Mouse (Mus musculus) heart, postnatal 0 days (tissue): ENCODE measurements around the gene Ushbp1.

Source experiments
- CTCF ChIP-seq: IDR thresholded peaks from 2 replicates; pipeline ENCODE4 v1.5.1; 2016; ENCODE audit warnings: antibody characterized with exemption, control low read depth, low read depth
- EP300 ChIP-seq: IDR thresholded peaks from 2 replicates; pipeline ENCODE4 v1.6.1; 2016; ENCODE audit warnings: antibody characterized with exemption, low read depth

DNA sequence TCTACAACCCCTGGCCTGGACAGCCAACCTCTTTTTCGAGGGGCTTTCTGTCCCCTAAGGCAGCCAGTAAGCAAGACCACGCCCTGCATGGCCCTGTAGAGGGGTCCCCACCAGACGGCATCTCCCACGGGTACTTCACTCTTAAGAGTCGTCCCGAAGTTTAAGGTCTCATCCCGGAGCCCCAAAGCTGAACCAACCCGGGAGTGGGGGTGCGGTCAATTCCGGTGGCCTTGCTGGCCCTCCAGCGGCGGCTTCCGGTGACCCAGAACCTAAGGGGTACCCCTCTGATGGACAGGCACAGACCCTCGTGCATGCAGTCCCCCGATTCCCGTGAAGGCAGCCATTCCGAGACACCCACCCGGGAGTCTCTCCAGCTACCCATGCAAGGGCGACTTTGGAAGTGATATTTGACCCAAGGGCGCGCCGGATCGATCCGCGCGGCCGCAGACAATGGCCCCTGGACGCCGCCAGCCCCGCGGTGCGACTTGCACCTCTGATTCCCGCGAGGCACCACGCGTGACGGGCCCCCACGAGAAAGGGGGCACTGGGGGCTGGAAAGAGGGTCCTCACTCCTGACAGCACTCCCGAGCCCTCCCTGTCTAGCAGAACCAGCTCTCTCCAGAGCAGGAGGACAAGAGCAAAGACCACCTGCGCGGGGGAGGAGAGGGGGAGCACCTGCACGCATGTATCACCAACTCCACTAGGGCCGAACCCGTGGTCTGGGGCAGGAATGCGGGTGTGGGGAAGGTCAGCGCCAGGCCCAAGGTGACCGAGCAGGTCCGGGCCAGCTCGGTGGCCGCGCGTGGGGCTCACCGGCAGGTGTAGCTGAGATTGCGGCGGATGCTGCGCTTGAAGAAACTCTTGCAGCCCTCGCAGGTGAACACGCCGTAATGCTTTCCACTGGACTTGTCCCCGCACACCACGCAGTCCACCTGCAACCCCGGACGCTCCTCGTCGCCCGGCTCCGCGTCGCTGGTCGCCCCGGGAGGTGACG lies 15.1 kb downstream of the Ushbp1 start:
- TF ChIP-seq CTCF (no peak), EP300 (no peak)
